Mouse (Mus musculus) c-Kit-positive CD71-negative TER-119-negative erythroid progenitor cells, embryonic 14.5 days (primary cell): ENCODE data around the gene Gm15557.
"Not testable (repeated sequence)": the region's sequence is repeated elsewhere in the genome, so short reads cannot be mapped to it uniquely, and the experiment has no call there.

Experiments
- DNase-seq: peaks from one replicate; pipeline ENCODE4 v3.0.0-alpha.2; 2013; ENCODE audit warnings: low read depth

Gene Gm15557

GRCm38 (mm10) chr2:155940681-155941080, at the start of gene Gm15557:
Gene Gm15557 (plus strand): TSS chr2:155940728.
- DNase-seq: no peak

GRCm38 (mm10) chr2:155894307-155895045, 46.1 kb upstream of the Gm15557 start:
- DNase-seq: no peak

- no peak for DNase-seq
These were observed 45.3 kb upstream of the Gm15557 start for GRCm38 (mm10) chr2:155895046-155895735.

- no peak for DNase-seq
These were observed 37.4 kb upstream of the Gm15557 start for GRCm38 (mm10) chr2:155902989-155903631.

- no peak for DNase-seq
These were observed 36.9 kb upstream of the Gm15557 start for GRCm38 (mm10) chr2:155903632-155904008.

- DNase-seq: no peak
These were observed 25.8 kb upstream of the Gm15557 start for GRCm38 (mm10) chr2:155914684-155915083.

GRCm38 (mm10) chr2:155923143-155923542, 17.4 kb upstream of the Gm15557 start:
- DNase-seq: no peak

GRCm38 (mm10) chr2:155925213-155925612, 15.3 kb upstream of the Gm15557 start:
- DNase-seq: not testable (repeated sequence)

- DNase-seq: no peak
These were observed 11.7 kb upstream of the Gm15557 start for GRCm38 (mm10) chr2:155928711-155929345.

GRCm38 (mm10) chr2:155929531-155930442, 10.7 kb upstream of the Gm15557 start, which contains the start of gene Uqcc1:
Gene Uqcc1 (minus strand): TSS chr2:155930310.
- peak; percentile 96 for DNase-seq

- DNase-seq: no peak
These were observed 515 bp upstream of the Gm15557 start for GRCm38 (mm10) chr2:155939897-155940529.

- DNase-seq: no peak
These were observed 1.3 kb downstream of the Gm15557 start for GRCm38 (mm10) chr2:155941697-155942442.

- DNase-seq: no peak
These were observed 2.9 kb downstream of the Gm15557 start for GRCm38 (mm10) chr2:155943463-155943862.

GRCm38 (mm10) chr2:155944685-155945084, 4.2 kb downstream of the Gm15557 start:
- DNase-seq: no peak

- no peak for DNase-seq
These were observed 4.6 kb downstream of the Gm15557 start, which contains the start of gene Gdf5 for GRCm38 (mm10) chr2:155945124-155945523. Gene Gdf5 (minus strand): TSS chr2:155945367.

GRCm38 (mm10) chr2:155945580-155945979, 5.1 kb downstream of the Gm15557 start:
- no peak for DNase-seq

- peak; percentile 79 for DNase-seq
These were observed 5.5 kb downstream of the Gm15557 start for GRCm38 (mm10) chr2:155946069-155946468.

GRCm38 (mm10) chr2:155946499-155946898, 6.0 kb downstream of the Gm15557 start:
- DNase-seq: no peak

- DNase-seq: no peak
These were observed 7.0 kb downstream of the Gm15557 start for GRCm38 (mm10) chr2:155947390-155948002.

- DNase-seq: no peak
These were observed 8.8 kb downstream of the Gm15557 start for GRCm38 (mm10) chr2:155949362-155949761.
